Mouse (Mus musculus): ENCODE results near the gene Ezr. TPM values are rescaled to one million over a fixed set of nuclear protein-coding genes. Genes with fewer than 3 reads are reported as not detected.
"Not testable (repeated sequence)": the region's sequence is repeated elsewhere in the genome, so short reads cannot be mapped to it uniquely, and the experiment has no call there.

Gene Ezr
- polyA plus RNA-seq, 2 experiments = 39.2 to 71.3 TPM

GRCm38 (mm10) chr17:6729244-6729742, 53.3 kb downstream of the Ezr start:
- DNase-seq (ENCODE audit: low spot score) = no peak
- no peak for ATAC-seq (ENCODE audit: low FRiP score, low read depth)
- Histone ChIP-seq H3K27ac (replicated peaks; ENCODE audit: low read depth, low read length) (0 out of 2 replicates have a peak overlapping the region, but pooled peaks have one; percentile 2), H3K27me3 (ENCODE audit: control insufficient read depth, insufficient read depth, low read length) (no peaks in the 10 kb centered on the region), H3K9me3 (ENCODE audit: control insufficient read depth, low read length) (no peaks in the 10 kb centered on the region), H3K4me1 (ENCODE audit: control insufficient read depth, insufficient read depth, low read length) (no peaks in the 10 kb centered on the region), H3K9ac (ENCODE audit: low read depth, low read length, severe bottlenecking) (no peak overlapping the region), H3K4me2 (replicated peaks; ENCODE audit: low read depth, low read length, severe bottlenecking) (no peak overlapping the region), H3K4me3 (replicated peaks; ENCODE audit: low read length) (no peak overlapping the region), H3K36me3 (ENCODE audit: control insufficient read depth, insufficient read depth, low read length) (no peaks in the 10 kb centered on the region)
- no peak for TF ChIP-seq POLR2A (IDR thresholded peaks at IDR 0.05; ENCODE audit: borderline replicate concordance, extremely low read depth, insufficient read depth, insufficient read length)
- 20% methylated on average over 6 of the region's 6 CpGs for whole genome bisulfite sequencing

DNA sequence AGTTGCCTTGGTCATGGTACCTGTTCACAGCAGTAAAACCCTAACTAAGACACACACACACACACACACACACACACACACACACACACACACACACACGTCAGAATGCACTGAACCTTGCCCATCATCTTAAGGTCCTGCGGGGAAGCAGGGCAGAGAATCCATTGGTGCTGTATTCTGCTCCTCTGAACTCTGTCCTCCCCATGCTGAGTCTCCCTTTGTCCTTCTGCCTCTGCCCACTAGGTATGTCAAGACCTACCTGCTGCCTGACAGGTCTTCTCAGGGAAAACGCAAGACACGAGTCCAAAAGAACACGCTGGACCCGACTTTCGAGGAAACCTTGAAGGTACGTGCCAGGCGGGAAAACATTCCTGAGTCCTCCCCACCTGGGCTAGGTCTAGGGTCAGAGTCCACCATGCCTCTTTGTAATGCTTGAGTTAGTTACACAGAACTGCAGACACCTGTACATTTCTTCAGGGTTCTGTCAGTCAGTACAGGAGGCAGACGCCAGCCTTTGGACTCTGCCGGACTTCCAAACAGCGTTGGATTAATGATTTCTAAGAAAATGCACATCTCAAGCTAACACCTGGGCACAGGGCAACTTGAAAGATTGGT, 54.5 kb downstream of the Ezr start:
- H3K4me3 ChIP-seq (replicated peaks; ENCODE audit: low read length) = no peak overlapping the region
- ATAC-seq (ENCODE audit: low FRiP score, low read depth) (no peak), DNase-seq (ENCODE audit: low spot score) (no peak)
- no peaks in the 10 kb centered on the region for H3K4me1 ChIP-seq (ENCODE audit: control insufficient read depth, insufficient read depth, low read length)
- WGBS = 92% methylated on average over 12 of the region's 12 CpGs
- H3K9ac ChIP-seq (ENCODE audit: low read depth, low read length, severe bottlenecking) = no peak overlapping the region
- no peaks in the 10 kb centered on the region for H3K27me3 ChIP-seq (ENCODE audit: control insufficient read depth, insufficient read depth, low read length)
- H3K4me2 ChIP-seq (replicated peaks; ENCODE audit: low read depth, low read length, severe bottlenecking) = no peak overlapping the region
- no peaks in the 10 kb centered on the region for H3K36me3 ChIP-seq (ENCODE audit: control insufficient read depth, insufficient read depth, low read length)
- no peak overlapping the region for H3K27ac ChIP-seq (replicated peaks; ENCODE audit: low read depth, low read length)
- no peak for TF ChIP-seq POLR2A (IDR thresholded peaks at IDR 0.05; ENCODE audit: borderline replicate concordance, extremely low read depth, insufficient read depth, insufficient read length)
- H3K9me3 ChIP-seq (ENCODE audit: control insufficient read depth, low read length) = no peaks in the 10 kb centered on the region

GRCm38 (mm10) chr17:6713944-6714343, 68.6 kb downstream of the Ezr start:
- ATAC-seq (ENCODE audit: low FRiP score, low read depth); H3K27me3 ChIP-seq (ENCODE audit: control insufficient read depth, insufficient read depth, low read length): not testable (repeated sequence)
- WGBS = 77% methylated on average over 7 of the region's 8 CpGs

GRCm38 (mm10) chr17:6713483-6713882, 69.1 kb downstream of the Ezr start:
- not testable (repeated sequence) for H3K9me3 ChIP-seq (ENCODE audit: control insufficient read depth, low read length); H3K27me3 ChIP-seq (ENCODE audit: control insufficient read depth, insufficient read depth, low read length); H3K4me3 ChIP-seq (replicated peaks; ENCODE audit: low read length); H3K36me3 ChIP-seq (ENCODE audit: control insufficient read depth, insufficient read depth, low read length); H3K27ac ChIP-seq (replicated peaks; ENCODE audit: low read depth, low read length); H3K4me1 ChIP-seq (ENCODE audit: control insufficient read depth, insufficient read depth, low read length); H3K9ac ChIP-seq (ENCODE audit: low read depth, low read length, severe bottlenecking); H3K4me2 ChIP-seq (replicated peaks; ENCODE audit: low read depth, low read length, severe bottlenecking); ATAC-seq (ENCODE audit: low FRiP score, low read depth); DNase-seq (ENCODE audit: low spot score)
- WGBS = 57% methylated on average over 2 of the region's 2 CpGs

More at GRCm38 (mm10) chr17:6713944-6714343, 68.6 kb downstream of the Ezr start:
- H3K27ac ChIP-seq (replicated peaks; ENCODE audit: low read depth, low read length); H3K9ac ChIP-seq (ENCODE audit: low read depth, low read length, severe bottlenecking); H3K4me3 ChIP-seq (replicated peaks; ENCODE audit: low read length); H3K4me1 ChIP-seq (ENCODE audit: control insufficient read depth, insufficient read depth, low read length); H3K4me2 ChIP-seq (replicated peaks; ENCODE audit: low read depth, low read length, severe bottlenecking); DNase-seq (ENCODE audit: low spot score); H3K36me3 ChIP-seq (ENCODE audit: control insufficient read depth, insufficient read depth, low read length); H3K9me3 ChIP-seq (ENCODE audit: control insufficient read depth, low read length): not testable (repeated sequence)

- not testable (repeated sequence) for H3K27me3 ChIP-seq (ENCODE audit: control insufficient read depth, insufficient read depth, low read length); ATAC-seq (ENCODE audit: low FRiP score, low read depth); H3K36me3 ChIP-seq (ENCODE audit: control insufficient read depth, insufficient read depth, low read length); H3K9me3 ChIP-seq (ENCODE audit: control insufficient read depth, low read length); H3K27ac ChIP-seq (replicated peaks; ENCODE audit: low read depth, low read length); H3K4me2 ChIP-seq (replicated peaks; ENCODE audit: low read depth, low read length, severe bottlenecking); H3K4me3 ChIP-seq (replicated peaks; ENCODE audit: low read length); H3K4me1 ChIP-seq (ENCODE audit: control insufficient read depth, insufficient read depth, low read length); DNase-seq (ENCODE audit: low spot score); H3K9ac ChIP-seq (ENCODE audit: low read depth, low read length, severe bottlenecking)
- 52% methylated on average over 2 of the region's 2 CpGs for WGBS
Observed at GRCm38 (mm10) chr17:6708194-6708593, 74.4 kb downstream of the Ezr start.

GRCm38 (mm10) chr17:6707422-6707821, 75.2 kb downstream of the Ezr start:
- DNase-seq (ENCODE audit: low spot score); H3K4me3 ChIP-seq (replicated peaks; ENCODE audit: low read length); H3K4me2 ChIP-seq (replicated peaks; ENCODE audit: low read depth, low read length, severe bottlenecking); H3K9ac ChIP-seq (ENCODE audit: low read depth, low read length, severe bottlenecking); H3K27me3 ChIP-seq (ENCODE audit: control insufficient read depth, insufficient read depth, low read length); H3K4me1 ChIP-seq (ENCODE audit: control insufficient read depth, insufficient read depth, low read length); H3K27ac ChIP-seq (replicated peaks; ENCODE audit: low read depth, low read length); H3K36me3 ChIP-seq (ENCODE audit: control insufficient read depth, insufficient read depth, low read length); H3K9me3 ChIP-seq (ENCODE audit: control insufficient read depth, low read length); ATAC-seq (ENCODE audit: low FRiP score, low read depth): not testable (repeated sequence)
- 85% methylated on average over 5 of the region's 5 CpGs for WGBS

DNA sequence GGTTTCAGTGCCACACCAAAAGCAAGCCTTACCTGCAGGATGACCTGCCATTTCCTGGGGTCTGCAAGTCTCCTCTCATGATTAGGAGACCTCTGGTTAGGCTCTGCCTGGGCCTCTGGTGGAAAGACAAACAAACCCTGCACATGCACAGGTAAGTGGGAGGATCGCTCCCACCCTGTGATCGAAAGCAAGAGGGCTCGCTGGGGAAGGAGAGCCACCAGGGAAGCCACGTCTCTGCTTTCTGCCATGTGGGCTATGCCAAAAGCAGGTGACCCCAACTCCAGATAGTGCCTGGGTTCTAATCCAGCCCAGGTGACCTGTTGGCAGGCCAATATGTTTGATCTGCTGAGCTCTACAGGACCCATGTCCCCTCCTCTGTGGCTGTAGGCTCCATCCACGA, 76.1 kb downstream of the Ezr start:
- WGBS = 84% methylated on average over 5 of the region's 5 CpGs

DNA sequence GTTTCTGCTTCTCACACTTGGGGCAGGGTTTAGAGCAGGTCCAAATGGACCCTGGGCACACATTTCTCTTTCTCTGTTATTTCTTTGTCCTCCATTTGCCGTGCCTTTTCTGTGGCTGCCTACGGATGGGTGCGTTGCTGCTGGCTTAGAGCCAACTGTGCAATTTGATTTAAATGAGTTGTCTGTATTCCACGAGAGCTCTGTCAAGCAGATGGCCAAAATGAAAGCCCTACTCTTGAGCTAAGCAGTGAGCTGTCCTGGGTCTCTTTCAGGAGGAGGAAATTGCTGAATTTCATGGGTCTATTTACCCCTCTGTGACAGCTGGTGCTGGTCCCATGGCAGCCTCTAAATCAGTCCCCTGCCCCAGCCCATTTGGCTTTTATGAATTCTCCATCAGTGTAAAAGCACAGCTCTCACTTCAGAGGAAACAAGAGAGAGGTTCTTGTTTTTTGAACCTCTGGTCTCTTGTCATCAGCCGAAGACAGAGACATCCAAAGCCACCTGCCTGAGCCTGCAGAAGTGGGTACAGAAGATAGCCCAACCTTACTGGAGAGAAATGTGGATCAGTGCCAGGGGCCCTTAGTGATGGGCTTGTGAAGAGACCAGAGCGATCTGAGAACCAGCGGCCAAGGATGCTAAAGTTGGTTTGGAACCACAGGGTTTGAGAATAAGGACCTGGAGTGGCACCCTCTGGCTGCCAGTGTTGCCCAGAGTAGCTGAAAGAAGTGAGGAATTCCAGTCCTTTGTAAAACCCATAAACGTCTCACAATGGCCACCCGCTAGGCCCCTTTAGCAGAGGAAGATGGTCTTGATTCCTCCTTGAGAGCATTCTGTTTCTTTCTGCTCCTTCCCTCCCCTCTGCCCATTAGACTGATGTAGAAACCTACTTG, 79.0 kb downstream of the Ezr start:
- ATAC-seq (ENCODE audit: low FRiP score, low read depth) = 0 out of 2 replicates have a peak, but pooled peaks have one; percentile 21
- not testable (repeated sequence) for H3K4me2 ChIP-seq (replicated peaks; ENCODE audit: low read depth, low read length, severe bottlenecking); H3K4me1 ChIP-seq (ENCODE audit: control insufficient read depth, insufficient read depth, low read length); H3K27me3 ChIP-seq (ENCODE audit: control insufficient read depth, insufficient read depth, low read length); H3K9me3 ChIP-seq (ENCODE audit: control insufficient read depth, low read length); H3K27ac ChIP-seq (replicated peaks; ENCODE audit: low read depth, low read length); H3K4me3 ChIP-seq (replicated peaks; ENCODE audit: low read length); H3K9ac ChIP-seq (ENCODE audit: low read depth, low read length, severe bottlenecking); H3K36me3 ChIP-seq (ENCODE audit: control insufficient read depth, insufficient read depth, low read length); DNase-seq (ENCODE audit: low spot score)
- WGBS = 37% methylated on average over 6 of the region's 9 CpGs

More for the DNA sequence above, 76.1 kb downstream of the Ezr start:
- H3K4me1 ChIP-seq (ENCODE audit: control insufficient read depth, insufficient read depth, low read length); H3K4me3 ChIP-seq (replicated peaks; ENCODE audit: low read length); ATAC-seq (ENCODE audit: low FRiP score, low read depth); DNase-seq (ENCODE audit: low spot score); H3K27me3 ChIP-seq (ENCODE audit: control insufficient read depth, insufficient read depth, low read length); H3K9ac ChIP-seq (ENCODE audit: low read depth, low read length, severe bottlenecking); H3K9me3 ChIP-seq (ENCODE audit: control insufficient read depth, low read length); H3K4me2 ChIP-seq (replicated peaks; ENCODE audit: low read depth, low read length, severe bottlenecking); H3K36me3 ChIP-seq (ENCODE audit: control insufficient read depth, insufficient read depth, low read length); H3K27ac ChIP-seq (replicated peaks; ENCODE audit: low read depth, low read length): not testable (repeated sequence)

Data from limb, embryonic 14.5 days (tissue).